Mouse (Mus musculus) liver, embryonic 12.5 days (tissue): ENCODE data around the gene Snrpa1. TPM values are rescaled to one million over a fixed set of nuclear protein-coding genes. Genes with fewer than 3 reads are reported as not detected.
A peak's percentile ranks its signal among the peaks of the same experiment; 100 is the strongest.

Experiments
- ATAC-seq: fragments of 200-750 bp; cut with Nextera tagmentation; 2 replicates; pipeline ENCODE4 v1.8.0; 2017; ENCODE audit warnings: moderate number of reproducible peaks, mild to moderate bottlenecking, moderate library complexity
- H3K27ac ChIP-seq: fragments of 300-500 bp; sonication (generic); 2 replicates; pipeline ENCODE4 v1.5.1; 2016; ENCODE audit warnings: mild to moderate bottlenecking
- H3K27me3 ChIP-seq: fragments of 300-500 bp; sonication (generic); replicated peaks from 2 replicates; pipeline ENCODE4 v1.6.1; 2016; ENCODE audit warnings: mild to moderate bottlenecking, moderate library complexity
- H3K36me3 ChIP-seq: fragments of 300-500 bp; sonication (generic); 2 replicates; pipeline ENCODE4 v1.6.1; 2016; ENCODE audit warnings: mild to moderate bottlenecking, moderate library complexity
- H3K4me1 ChIP-seq: fragments of 300-500 bp; sonication (generic); 2 replicates; pipeline ENCODE4 v1.6.1; 2016
- H3K4me2 ChIP-seq: fragments of 300-500 bp; sonication (generic); 2 replicates; pipeline ENCODE4 v1.6.1; 2016; ENCODE audit warnings: mild to moderate bottlenecking, moderate library complexity
- H3K4me3 ChIP-seq: fragments of 300-500 bp; sonication (generic); 2 replicates; pipeline ENCODE4 v1.5.1; 2016; ENCODE audit warnings: mild to moderate bottlenecking, moderate library complexity
- H3K9ac ChIP-seq: fragments of 300-500 bp; sonication (generic); 2 replicates; pipeline ENCODE4 v1.6.1; 2016; ENCODE audit warnings: mild to moderate bottlenecking, moderate library complexity
- H3K9me3 ChIP-seq: fragments of 300-500 bp; sonication (generic); replicated peaks from 2 replicates; pipeline ENCODE4 v1.6.1; 2016; ENCODE audit warnings: mild to moderate bottlenecking, moderate library complexity
- whole genome bisulfite sequencing: fragments of 180-500 bp; shearing (Covaris S2); methylation state at CpG from one replicate; pipeline ENCODE4 v1.1.7; 2016; ENCODE audit not compliant: insufficient replicate concordance; 5-methylcytosine and 5-hydroxymethylcytosine counted together
- polyA plus RNA-seq: library from polyadenylated mRNA; unstranded; fragments of >200 nt; fragmentation: Nextera tagmentation; extraction: Ambion mirVana; gene quantifications from 2 replicates; pipeline ENCODE4 v1.2.1, GENCODE M21; 2016

The Snrpa1 gene
- 162 and 173 TPM in 2 replicates for polyA plus RNA-seq

DNA sequence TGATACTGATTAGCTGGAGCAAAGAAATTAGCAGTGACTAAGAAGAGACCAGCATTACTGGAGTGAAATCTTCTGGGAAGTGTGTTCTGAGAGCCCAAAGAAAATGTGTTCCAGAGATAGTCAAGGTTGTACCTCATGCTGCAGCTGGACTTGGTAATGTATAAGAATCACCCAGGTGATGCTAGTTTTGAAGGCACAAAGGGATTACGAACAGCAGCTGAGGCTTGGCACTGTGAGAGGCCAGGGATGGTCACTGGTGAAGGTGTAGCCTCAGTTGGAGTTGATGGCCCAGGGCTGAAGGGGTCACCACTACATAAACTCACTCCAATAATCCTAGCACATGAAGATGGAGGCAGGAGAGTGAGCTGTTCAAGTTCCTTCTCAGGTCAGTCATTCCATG lies at the start of gene Snrpa1:
TSS of gene Snrpa1 (plus strand) at position 301 of the 400 bp plus-strand sequence.
- Histone ChIP-seq H3K36me3 (peaks cover 20% of the 10 kb centered on the region), H3K4me3 (peak within 1 kb of the TSS; percentile 95), H3K9me3 (no peaks in the 10 kb centered on the region), H3K27me3 (peaks cover 8% of the 10 kb centered on the region; the same call in 1 of the 2 replicates), H3K4me2 (peak within 1 kb of the TSS; percentile 84), H3K27ac (peak within 1 kb of the TSS; percentile 83), H3K4me1 (peaks cover 26% of the 10 kb centered on the region), H3K9ac (peak within 1 kb of the TSS; percentile 91)
- 70% methylated on average over 1 of the region's 1 CpGs for WGBS
- no peak for ATAC-seq

- Histone ChIP-seq H3K27ac (no peak overlapping the region), H3K9ac (no peak overlapping the region), H3K4me1 (no peaks in the 10 kb centered on the region), H3K4me2 (no peak overlapping the region), H3K4me3 (no peak overlapping the region), H3K9me3 (no peaks in the 10 kb centered on the region), H3K36me3 (no peaks in the 10 kb centered on the region), H3K27me3 (no peaks in the 10 kb centered on the region)
- 66% methylated on average over 6 of the region's 6 CpGs for WGBS
- ATAC-seq, result no peak
Measured at GRCm38 (mm10) chr7:66010518-66010917, 48.3 kb upstream of the Snrpa1 start.

DNA sequence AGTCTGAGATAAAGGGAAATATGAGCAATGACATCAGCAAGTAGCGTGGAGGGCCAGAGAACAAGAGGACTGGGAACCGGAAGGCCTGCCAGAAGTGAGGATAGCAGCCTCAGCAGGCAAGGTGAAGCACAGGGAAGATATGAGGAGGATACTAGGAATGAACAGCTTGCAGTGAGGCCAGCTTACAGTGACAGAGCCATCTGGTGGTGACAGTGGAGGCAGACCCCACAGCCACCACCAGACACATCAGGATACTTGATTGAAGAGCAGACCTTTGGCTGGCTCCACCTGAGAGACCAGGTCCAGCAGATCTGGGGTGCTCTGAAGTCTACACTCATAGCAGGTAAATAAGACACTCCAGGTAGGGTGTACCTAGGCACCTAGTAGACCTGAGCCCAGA lies 31.1 kb upstream of the Snrpa1 start:
- WGBS, result 62% methylated on average over 2 of the region's 2 CpGs
- no peak overlapping the region for H3K9ac ChIP-seq
- ATAC-seq, result no peak
- no peaks in the 10 kb centered on the region for H3K4me1 ChIP-seq
- no peak overlapping the region for H3K4me3 ChIP-seq
- H3K9me3 ChIP-seq, result no peaks in the 10 kb centered on the region
- H3K4me2 ChIP-seq, result no peak overlapping the region
- H3K27ac ChIP-seq, result no peak overlapping the region
- H3K36me3 ChIP-seq, result no peaks in the 10 kb centered on the region
- H3K27me3 ChIP-seq, result no peaks in the 10 kb centered on the region; the same call in 1 of the 2 replicates

DNA sequence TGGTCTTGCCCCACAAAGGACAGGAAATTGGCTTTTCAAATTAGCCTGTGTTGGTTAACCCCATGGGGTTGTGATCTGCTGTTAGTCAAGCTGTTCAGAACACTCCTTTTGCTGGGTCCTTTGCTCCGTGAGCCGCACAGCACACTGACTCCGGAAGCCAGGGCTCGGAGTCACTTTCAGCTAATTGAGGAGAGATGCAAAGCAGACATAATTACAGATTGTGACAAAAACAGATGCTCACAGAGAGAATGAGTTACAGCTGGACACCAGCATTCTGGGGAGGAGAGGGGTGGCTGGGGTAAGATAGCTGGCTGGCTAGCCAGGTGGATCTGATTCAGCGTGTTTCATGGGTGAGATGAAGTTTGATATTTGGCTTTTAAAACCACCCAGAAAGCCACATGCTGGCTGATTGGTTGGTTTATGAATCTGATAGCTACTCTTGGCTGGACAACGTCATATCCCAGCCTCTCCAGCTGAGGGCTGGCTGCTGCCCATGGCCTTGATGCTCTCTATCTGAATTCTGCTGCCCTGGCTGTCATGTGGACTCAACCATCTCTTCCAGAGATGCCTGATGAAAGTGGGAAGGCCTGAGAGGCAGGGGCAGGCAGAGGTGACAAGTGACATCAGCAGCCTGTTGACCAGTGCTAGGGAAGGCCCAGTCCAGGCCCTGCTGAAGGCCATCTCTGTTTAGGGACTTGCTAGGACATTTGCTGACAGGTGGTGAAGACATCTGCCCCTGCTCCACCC lies 29.9 kb upstream of the Snrpa1 start:
- Histone ChIP-seq H3K9me3 (no peaks in the 10 kb centered on the region), H3K27me3 (peaks cover 5% of the 10 kb centered on the region; the same call in 1 of the 2 replicates), H3K4me3 (no peak overlapping the region), H3K27ac (no peak overlapping the region), H3K36me3 (no peaks in the 10 kb centered on the region), H3K4me1 (no peaks in the 10 kb centered on the region), H3K9ac (no peak overlapping the region), H3K4me2 (no peak overlapping the region)
- no peak for ATAC-seq
- 66% methylated on average over 6 of the region's 6 CpGs for WGBS

GRCm38 (mm10) chr7:66036809-66037208 lies 22.0 kb upstream of the Snrpa1 start:
- Histone ChIP-seq H3K27ac (no peak overlapping the region), H3K9me3 (no peaks in the 10 kb centered on the region), H3K4me1 (peaks cover 6% of the 10 kb centered on the region), H3K4me2 (no peak overlapping the region), H3K4me3 (no peak overlapping the region), H3K27me3 (peaks cover 18% of the 10 kb centered on the region; the same call in 1 of the 2 replicates), H3K36me3 (no peaks in the 10 kb centered on the region), H3K9ac (no peak overlapping the region)
- WGBS, result 50% methylated on average over 8 of the region's 8 CpGs
- ATAC-seq, result no peak

GRCm38 (mm10) chr7:66038261-66038660 lies 20.5 kb upstream of the Snrpa1 start:
- H3K4me2 ChIP-seq, result no peak overlapping the region
- no peak overlapping the region for H3K4me3 ChIP-seq
- H3K9ac ChIP-seq, result no peak overlapping the region
- WGBS, result 52% methylated on average over 3 of the region's 3 CpGs
- no peak for ATAC-seq
- no peaks in the 10 kb centered on the region for H3K36me3 ChIP-seq
- H3K27ac ChIP-seq, result no peak overlapping the region
- H3K4me1 ChIP-seq, result peaks cover 6% of the 10 kb centered on the region
- H3K27me3 ChIP-seq, result peaks cover 18% of the 10 kb centered on the region; the same call in 1 of the 2 replicates
- H3K9me3 ChIP-seq, result no peaks in the 10 kb centered on the region

- H3K4me3 ChIP-seq, result no peak overlapping the region
- peaks cover 14% of the 10 kb centered on the region; the same call in 1 of the 2 replicates for H3K27me3 ChIP-seq
- 74% methylated on average over 11 of the region's 11 CpGs for WGBS
- H3K36me3 ChIP-seq, result no peaks in the 10 kb centered on the region
- no peak overlapping the region for H3K27ac ChIP-seq
- no peak overlapping the region for H3K4me2 ChIP-seq
- no peak overlapping the region for H3K9ac ChIP-seq
- H3K9me3 ChIP-seq, result no peaks in the 10 kb centered on the region
- peaks cover 6% of the 10 kb centered on the region for H3K4me1 ChIP-seq
- ATAC-seq, result no peak
Measured at GRCm38 (mm10) chr7:66038730-66039129, 20.1 kb upstream of the Snrpa1 start.

- ATAC-seq, result peak; percentile 24; the same call in 1 of the 2 replicates
- WGBS, result 58% methylated on average over 18 of the region's 18 CpGs
- peaks cover 13% of the 10 kb centered on the region for H3K27me3 ChIP-seq
Measured at GRCm38 (mm10) chr7:66040026-66040814, 18.6 kb upstream of the Snrpa1 start.

DNA sequence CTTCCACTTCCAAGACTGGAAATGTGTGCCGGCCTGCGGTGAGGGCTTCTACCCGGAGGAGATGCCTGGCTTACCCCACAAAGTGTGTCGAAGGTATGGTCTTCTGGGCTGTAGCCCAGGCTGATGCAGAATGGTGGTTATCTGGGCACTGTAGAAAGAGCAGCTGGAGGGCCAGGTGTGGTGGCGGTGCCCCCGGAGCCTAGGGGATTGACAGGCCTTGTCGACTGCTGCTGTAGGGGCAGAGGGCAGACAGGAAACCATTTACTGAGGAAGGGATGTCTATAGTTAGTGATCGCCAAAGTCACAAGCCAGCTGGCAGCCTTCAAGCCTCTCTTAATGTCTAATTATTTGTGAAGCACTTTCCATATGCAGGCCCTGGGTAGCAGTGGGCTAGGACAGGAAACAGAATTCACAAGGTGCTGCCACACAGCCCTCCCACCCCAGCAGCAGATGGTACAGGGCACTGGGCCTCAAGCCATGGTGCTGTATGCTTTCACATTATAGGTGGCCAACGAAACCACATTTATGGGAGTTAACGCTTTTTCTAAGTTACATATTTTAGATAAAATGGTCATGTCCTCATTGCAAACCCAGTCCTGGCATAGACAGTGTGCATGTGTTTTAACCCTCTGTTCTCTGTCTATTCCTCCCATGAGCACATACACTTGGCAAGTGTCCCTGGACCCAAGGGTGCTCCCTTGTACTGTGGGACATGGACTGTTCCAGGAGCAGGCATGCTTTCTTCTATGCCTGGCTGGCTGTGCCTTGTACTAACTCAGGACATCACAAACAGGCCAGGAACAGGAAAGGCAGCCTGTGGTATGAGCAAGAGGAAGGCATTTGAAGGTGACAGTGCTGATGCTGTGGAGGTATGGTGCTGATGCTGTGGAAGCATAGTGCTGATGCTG lies 15.0 kb upstream of the Snrpa1 start, which contains the start of gene Gm45213:
TSS of gene Gm45213 (plus strand) at position 51 of the 908 bp plus-strand sequence.
- no peak for ATAC-seq
- Histone ChIP-seq H3K4me3 (no peak within 1 kb of the TSS), H3K4me2 (no peak within 1 kb of the TSS), H3K9ac (no peak within 1 kb of the TSS), H3K36me3 (no peaks in the 10 kb centered on the region), H3K27ac (no peak within 1 kb of the TSS), H3K27me3 (peaks cover 28% of the 10 kb centered on the region), H3K4me1 (peaks cover 6% of the 10 kb centered on the region), H3K9me3 (no peaks in the 10 kb centered on the region)
- WGBS, result 68% methylated on average over 10 of the region's 10 CpGs

More at GRCm38 (mm10) chr7:66040026-66040814, 18.6 kb upstream of the Snrpa1 start:
- H3K4me2 ChIP-seq, result no peak overlapping the region
- peaks cover 6% of the 10 kb centered on the region for H3K4me1 ChIP-seq
- no peak overlapping the region for H3K27ac ChIP-seq
- H3K9me3 ChIP-seq, result no peaks in the 10 kb centered on the region
- H3K36me3 ChIP-seq, result no peaks in the 10 kb centered on the region
- no peak overlapping the region for H3K4me3 ChIP-seq
- no peak overlapping the region for H3K9ac ChIP-seq

- WGBS, result 65% methylated on average over 9 of the region's 9 CpGs
- no peak overlapping the region for H3K4me2 ChIP-seq
- H3K9me3 ChIP-seq, result no peaks in the 10 kb centered on the region
- H3K36me3 ChIP-seq, result no peaks in the 10 kb centered on the region
- H3K4me1 ChIP-seq, result peaks cover 6% of the 10 kb centered on the region
- H3K27ac ChIP-seq, result no peak overlapping the region
- H3K27me3 ChIP-seq, result peaks cover 34% of the 10 kb centered on the region
- H3K9ac ChIP-seq, result no peak overlapping the region
- H3K4me3 ChIP-seq, result no peak overlapping the region
- ATAC-seq, result no peak
Measured at GRCm38 (mm10) chr7:66044617-66045016, 14.2 kb upstream of the Snrpa1 start.
